1 mouse cellular context compared by ENCODE assay signal in genomic region chr17:56763741-56764250, GRCm38 (mm10).
TF ChIP-seq lines count a peak whose summit lies in the region.

No protein-coding gene starts in this region.

TF ChIP-seq in CH12.LX, 34 proteins besides CTCF, POLR2A, EP300 and RAD21 (continued from another document):
- no peak for TF ChIP-seq E2F4 (IDR thresholded peaks at IDR 0.05; ENCODE audit: insufficient replicate concordance, low read depth, low read length)
- TF ChIP-seq MAZ (IDR thresholded peaks at IDR 0.05; ENCODE audit: low read depth, low read length), result no peak
- TF ChIP-seq NRF1 (IDR thresholded peaks at IDR 0.05; ENCODE audit: low read depth, low read length), result no peak
- TF ChIP-seq SMC3 (IDR thresholded peaks at IDR 0.05; ENCODE audit: low read depth, low read length), result no peak
